Mouse (Mus musculus) liver, adult 2 months (tissue): Measurements from ENCODE around the gene Rps3.

ENCODE experiments used
- CTCF ChIP-seq: fragments of 200-500 bp; IDR thresholded peaks from 2 replicates; pipeline ENCODE4 v1.5.1; 2011; ENCODE audit warnings: low read depth, low read length, control low read depth
- POLR2A ChIP-seq: fragments of 200-500 bp; IDR thresholded peaks from 2 replicates; pipeline ENCODE4 v1.6.1; 2011; ENCODE audit warnings: low read length, control low read depth; ENCODE audit not compliant: insufficient read depth; ENCODE audit errors: extremely low read depth

DNA sequence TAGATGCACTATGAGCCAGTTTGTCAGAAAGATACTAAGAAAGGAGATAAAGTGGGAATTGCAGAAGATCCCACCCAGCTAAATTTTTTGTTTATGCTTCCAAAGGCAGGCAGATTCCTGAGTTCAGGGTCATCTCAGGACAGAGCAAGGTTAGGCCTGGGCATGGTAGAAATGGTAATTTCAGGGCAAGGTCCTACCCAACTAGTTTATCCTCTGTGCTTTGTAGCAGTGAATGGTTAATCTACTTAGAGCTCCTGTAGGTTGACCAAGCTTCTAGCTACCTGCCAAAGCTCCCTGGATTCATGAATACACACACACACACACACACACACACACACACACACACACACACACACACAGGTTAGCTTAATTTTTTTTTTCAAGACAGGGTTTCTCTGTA, 21.0 kb upstream of the Rps3 start:
- TF ChIP-seq CTCF (no peak), POLR2A (no peak)
